Mouse (Mus musculus): Measurements from ENCODE around the gene Cd164. TPM values are rescaled to one million over a fixed set of nuclear protein-coding genes. Genes with fewer than 3 reads are reported as not detected.

Gene Cd164
- total and polyA plus RNA-seq, 2 experiments from 2014 or later = 31.3 to 61.9 TPM

GRCm38 (mm10) chr10:41536714-41537113, 17.5 kb downstream of the Cd164 start:
- Histone ChIP-seq H3K36me3 (ENCODE audit: insufficient read depth, low read length) (peaks cover 8% of the 10 kb centered on the region), H3K27me3 (ENCODE audit: insufficient read depth, low read length) (no peaks in the 10 kb centered on the region), H3K9ac (replicated peaks; ENCODE audit: low read length) (no peak overlapping the region), H3K27ac (no peak overlapping the region), H3K4me2 (ENCODE audit: low read depth, low read length) (no peak overlapping the region), H3K9me3 (ENCODE audit: low read length) (no peaks in the 10 kb centered on the region), H3K4me1 (ENCODE audit: insufficient read depth, low read length) (no peaks in the 10 kb centered on the region), H3K4me3 (ENCODE audit: low read length) (no peak overlapping the region)
- 88% methylated on average over 1 of the region's 1 CpGs for WGBS
- no peak for TF ChIP-seq CTCF (IDR thresholded peaks at IDR 0.05; ENCODE audit: low read depth)
- DNase-seq (ENCODE audit: low spot score) (no peak), ATAC-seq (no peak)

GRCm38 (mm10) chr10:41537226-41537982, 18.2 kb downstream of the Cd164 start:
- no peak overlapping the region for H3K27ac ChIP-seq
- H3K36me3 ChIP-seq (ENCODE audit: insufficient read depth, low read length) = peaks cover 8% of the 10 kb centered on the region
- no peak for ATAC-seq
- H3K4me2 ChIP-seq (ENCODE audit: low read depth, low read length) = no peak overlapping the region
- no peaks in the 10 kb centered on the region for H3K9me3 ChIP-seq (ENCODE audit: low read length)
- no peaks in the 10 kb centered on the region for H3K4me1 ChIP-seq (ENCODE audit: insufficient read depth, low read length)
- no peak overlapping the region for H3K9ac ChIP-seq (replicated peaks; ENCODE audit: low read length)
- no peak for DNase-seq (ENCODE audit: low spot score)
- WGBS = 77% methylated on average over 4 of the region's 4 CpGs
- no peaks in the 10 kb centered on the region for H3K27me3 ChIP-seq (ENCODE audit: insufficient read depth, low read length)
- TF ChIP-seq CTCF (IDR thresholded peaks at IDR 0.05; ENCODE audit: low read depth) = no peak
- H3K4me3 ChIP-seq (ENCODE audit: low read length) = no peak overlapping the region

GRCm38 (mm10) chr10:41537983-41538330, 18.7 kb downstream of the Cd164 start:
- no peaks in the 10 kb centered on the region for H3K4me1 ChIP-seq (ENCODE audit: insufficient read depth, low read length)
- H3K4me2 ChIP-seq (ENCODE audit: low read depth, low read length) = no peak overlapping the region
- ATAC-seq (no peak), DNase-seq (ENCODE audit: low spot score) (no peak)
- H3K27ac ChIP-seq = no peak overlapping the region
- TF ChIP-seq CTCF (IDR thresholded peaks at IDR 0.05; ENCODE audit: low read depth) = no peak
- H3K27me3 ChIP-seq (ENCODE audit: insufficient read depth, low read length) = no peaks in the 10 kb centered on the region
- H3K9me3 ChIP-seq (ENCODE audit: low read length) = no peaks in the 10 kb centered on the region
- peaks cover 8% of the 10 kb centered on the region for H3K36me3 ChIP-seq (ENCODE audit: insufficient read depth, low read length)
- 94% methylated on average over 3 of the region's 3 CpGs for WGBS
- no peak overlapping the region for H3K9ac ChIP-seq (replicated peaks; ENCODE audit: low read length)
- no peak overlapping the region for H3K4me3 ChIP-seq (ENCODE audit: low read length)

- Histone ChIP-seq H3K27ac (no peak overlapping the region), H3K9ac (replicated peaks; ENCODE audit: low read length) (no peak overlapping the region), H3K27me3 (ENCODE audit: insufficient read depth, low read length) (no peaks in the 10 kb centered on the region), H3K9me3 (ENCODE audit: low read length) (no peaks in the 10 kb centered on the region), H3K36me3 (ENCODE audit: insufficient read depth, low read length) (peaks cover 8% of the 10 kb centered on the region), H3K4me2 (ENCODE audit: low read depth, low read length) (no peak overlapping the region), H3K4me3 (ENCODE audit: low read length) (no peak overlapping the region), H3K4me1 (ENCODE audit: insufficient read depth, low read length) (no peaks in the 10 kb centered on the region)
- DNase-seq (ENCODE audit: low spot score) = no peak
- TF ChIP-seq CTCF (IDR thresholded peaks at IDR 0.05; ENCODE audit: low read depth) = no peak
- WGBS = 97% methylated on average over 4 of the region's 4 CpGs
- no peak for ATAC-seq
Measured at GRCm38 (mm10) chr10:41538986-41539385, 19.8 kb downstream of the Cd164 start.

- ATAC-seq (no peak), DNase-seq (ENCODE audit: low spot score) (no peak)
- WGBS = 96% methylated on average over 6 of the region's 6 CpGs
- no peak overlapping the region for H3K9ac ChIP-seq (replicated peaks; ENCODE audit: low read length)
- H3K4me2 ChIP-seq (ENCODE audit: low read depth, low read length) = no peak overlapping the region
- no peaks in the 10 kb centered on the region for H3K27me3 ChIP-seq (ENCODE audit: insufficient read depth, low read length)
- H3K27ac ChIP-seq = no peak overlapping the region
- peaks cover 3% of the 10 kb centered on the region; the same call in 1 of the 2 replicates for H3K36me3 ChIP-seq (ENCODE audit: insufficient read depth, low read length)
- no peaks in the 10 kb centered on the region for H3K9me3 ChIP-seq (ENCODE audit: low read length)
- no peak overlapping the region for H3K4me3 ChIP-seq (ENCODE audit: low read length)
- TF ChIP-seq CTCF (IDR thresholded peaks at IDR 0.05; ENCODE audit: low read depth) = no peak
- H3K4me1 ChIP-seq (ENCODE audit: insufficient read depth, low read length) = no peaks in the 10 kb centered on the region
Measured at GRCm38 (mm10) chr10:41542057-41542456, 22.8 kb downstream of the Cd164 start.

GRCm38 (mm10) chr10:41543439-41543838, 24.2 kb downstream of the Cd164 start:
- Histone ChIP-seq H3K4me1 (ENCODE audit: insufficient read depth, low read length) (no peaks in the 10 kb centered on the region), H3K4me3 (ENCODE audit: low read length) (no peak overlapping the region), H3K4me2 (ENCODE audit: low read depth, low read length) (no peak overlapping the region), H3K9me3 (ENCODE audit: low read length) (no peaks in the 10 kb centered on the region), H3K27ac (no peak overlapping the region), H3K27me3 (ENCODE audit: insufficient read depth, low read length) (no peaks in the 10 kb centered on the region), H3K9ac (replicated peaks; ENCODE audit: low read length) (no peak overlapping the region), H3K36me3 (ENCODE audit: insufficient read depth, low read length) (peaks cover 3% of the 10 kb centered on the region; the same call in 1 of the 2 replicates)
- WGBS = 83% methylated on average over 4 of the region's 4 CpGs
- ATAC-seq = no peak
- no peak for DNase-seq (ENCODE audit: low spot score)
- TF ChIP-seq CTCF (IDR thresholded peaks at IDR 0.05; ENCODE audit: low read depth) = no peak

GRCm38 (mm10) chr10:41543844-41544243, 24.6 kb downstream of the Cd164 start:
- H3K36me3 ChIP-seq (ENCODE audit: insufficient read depth, low read length) = peaks cover 3% of the 10 kb centered on the region; the same call in 1 of the 2 replicates
- H3K9ac ChIP-seq (replicated peaks; ENCODE audit: low read length) = no peak overlapping the region
- WGBS = 78% methylated on average over 2 of the region's 2 CpGs
- no peaks in the 10 kb centered on the region for H3K27me3 ChIP-seq (ENCODE audit: insufficient read depth, low read length)
- H3K4me3 ChIP-seq (ENCODE audit: low read length) = no peak overlapping the region
- H3K27ac ChIP-seq = no peak overlapping the region
- H3K4me1 ChIP-seq (ENCODE audit: insufficient read depth, low read length) = no peaks in the 10 kb centered on the region
- no peak for DNase-seq (ENCODE audit: low spot score)
- no peak for ATAC-seq
- H3K4me2 ChIP-seq (ENCODE audit: low read depth, low read length) = no peak overlapping the region
- no peak for TF ChIP-seq CTCF (IDR thresholded peaks at IDR 0.05; ENCODE audit: low read depth)
- no peaks in the 10 kb centered on the region for H3K9me3 ChIP-seq (ENCODE audit: low read length)
